In the genomic region with DNA sequence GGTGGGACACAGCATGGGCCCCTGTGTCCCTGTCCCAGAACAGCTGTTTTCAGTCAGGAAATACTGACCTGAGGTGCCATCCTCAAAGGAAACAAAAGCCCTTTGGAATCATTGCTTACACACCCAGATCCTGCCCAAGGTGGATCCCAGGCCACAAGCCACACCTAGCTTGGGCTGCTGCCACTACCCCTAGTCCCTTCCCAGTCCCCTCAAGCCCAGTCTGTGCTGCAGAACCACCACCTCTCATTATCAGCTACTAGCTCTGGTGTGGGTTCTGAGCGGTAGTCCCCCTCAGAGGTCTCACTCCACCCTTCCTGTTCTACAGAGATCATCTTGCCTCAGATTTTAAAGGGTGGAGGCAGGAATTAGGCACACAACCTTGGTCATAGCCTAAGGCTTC, we compare ENCODE assay signal across 19 mouse cellular contexts. TPM values are rescaled to one million over a fixed set of nuclear protein-coding genes. Genes with fewer than 3 reads are reported as not detected.
DNase-seq lines count a peak whose midpoint lies in the region; ATAC-seq and TF ChIP-seq lines count a peak whose summit lies in the region.
"Had no signal": no experiment of that assay in that cellular context is flagged by ENCODE, and none has a peak within 500 bp of the region (broad histone marks: within the 10 kb centered on the region; RNA-seq: fewer than 3 reads in every experiment).

No protein-coding gene starts in this region.

- H3K4me2 ChIP-seq in lung, embryonic 15.5 days = 0 out of 2 replicates have a peak overlapping the region, but pooled peaks have one; percentile 16
- no peak overlapping the region for H3K4me2 ChIP-seq in embryonic facial prominence, embryonic 13.5 days
- H3K4me2 ChIP-seq in liver, postnatal 0 days (ENCODE audit: low read depth, low read length) = no peak overlapping the region
- H3K4me2 ChIP-seq: forebrain, embryonic 12.5 days had no signal

- no peak for TF ChIP-seq EP300 in liver, postnatal 0 days (IDR thresholded peaks at IDR 0.05; ENCODE audit: low read depth)

- H3K9me3 ChIP-seq in lung, embryonic 15.5 days = no peaks in the 10 kb centered on the region
- H3K9me3 ChIP-seq in embryonic facial prominence, embryonic 13.5 days = no peaks in the 10 kb centered on the region
- no peaks in the 10 kb centered on the region for H3K9me3 ChIP-seq in liver, postnatal 0 days (ENCODE audit: low read length)
- H3K9me3 ChIP-seq: forebrain, embryonic 12.5 days had no signal

- DNase-seq in cerebellum, postnatal 14 days = peak; percentile 45 to 52
- no peak for DNase-seq in cerebellum, adult 9-10 months
- DNase-seq in lung, postnatal 4 days = no peak
- no peak for DNase-seq in liver, postnatal 0 days
- DNase-seq in retina, embryonic 14.5 days (ENCODE audit: low spot score) = no peak
- DNase-seq: gastrocnemius, postnatal 10 days; thymus, postnatal 14 days had no signal

- H3K4me3 ChIP-seq in lung, embryonic 15.5 days = no peak overlapping the region
- H3K4me3 ChIP-seq in embryonic facial prominence, embryonic 13.5 days = no peak overlapping the region
- no peak overlapping the region for H3K4me3 ChIP-seq in liver, postnatal 0 days (ENCODE audit: low read depth, low read length)
- H3K4me3 ChIP-seq: forebrain, embryonic 12.5 days had no signal

- no peak overlapping the region for H3K9ac ChIP-seq in lung, embryonic 15.5 days
- 0 out of 2 replicates have a peak overlapping the region, but pooled peaks have one; percentile 6 for H3K9ac ChIP-seq in embryonic facial prominence, embryonic 13.5 days
- H3K9ac ChIP-seq in liver, postnatal 0 days (replicated peaks) = no peak overlapping the region
- H3K9ac ChIP-seq: forebrain, embryonic 12.5 days had no signal

- H3K36me3 ChIP-seq in lung, embryonic 15.5 days = peaks cover 42% of the 10 kb centered on the region
- peaks cover 49% of the 10 kb centered on the region for H3K36me3 ChIP-seq in embryonic facial prominence, embryonic 13.5 days
- peaks cover 21% of the 10 kb centered on the region for H3K36me3 ChIP-seq in liver, postnatal 0 days (replicated peaks; ENCODE audit: insufficient read depth, low read length)

- TF ChIP-seq CTCF in liver, postnatal 0 days (IDR thresholded peaks at IDR 0.05; ENCODE audit: low read depth) = no peak

- H3K27me3 ChIP-seq in lung, embryonic 15.5 days = peaks cover 35% of the 10 kb centered on the region
- peaks cover 42% of the 10 kb centered on the region for H3K27me3 ChIP-seq in embryonic facial prominence, embryonic 13.5 days
- peaks cover 32% of the 10 kb centered on the region for H3K27me3 ChIP-seq in liver, postnatal 0 days (ENCODE audit: insufficient read depth, low read length)

- no peak for ATAC-seq in lung, embryonic 15.5 days (ENCODE audit: borderline replicate concordance, extremely low read depth, low FRiP score, low TSS enrichment)
- no peak for ATAC-seq in embryonic facial prominence, embryonic 13.5 days (ENCODE audit: insufficient number of reproducible peaks, insufficient read depth, low FRiP score, low TSS enrichment, low read depth)
- peak; percentile 64 for ATAC-seq in liver, postnatal 0 days
- ATAC-seq in erythroid progenitor cell, adult 5-6 weeks (replicated peaks; ENCODE audit: low FRiP score, poor library complexity, severe bottlenecking) = no peak
- ATAC-seq: activated CD4-positive, CD25-positive, alpha-beta regulatory T cell, adult 4 months; hindbrain, embryonic 16.5 days had no signal

- H3K27ac ChIP-seq in lung, embryonic 15.5 days = peak overlapping the region; percentile 79
- H3K27ac ChIP-seq in embryonic facial prominence, embryonic 13.5 days = peak overlapping the region; percentile 76
- 0 out of 2 replicates have a peak overlapping the region, but pooled peaks have one; percentile 5 for H3K27ac ChIP-seq in liver, postnatal 0 days (ENCODE audit: low read depth)
- H3K27ac ChIP-seq: forebrain, embryonic 12.5 days had no signal

- peaks cover 42% of the 10 kb centered on the region for H3K4me1 ChIP-seq in lung, embryonic 15.5 days
- peaks cover 29% of the 10 kb centered on the region for H3K4me1 ChIP-seq in embryonic facial prominence, embryonic 13.5 days
- H3K4me1 ChIP-seq in liver, postnatal 0 days (ENCODE audit: insufficient read depth) = peaks cover 4% of the 10 kb centered on the region; the same call in 1 of the 2 replicates

- 58% methylated on average over 1 of the region's 1 CpGs for WGBS in lung, embryonic 15.5 days
- 67% methylated on average over 1 of the region's 1 CpGs for WGBS in embryonic facial prominence, embryonic 13.5 days
- WGBS in liver, postnatal 0 days (ENCODE audit: insufficient replicate concordance) = 42% methylated on average over 1 of the region's 1 CpGs

RNA-seq across cellular contexts. Expression of a gene that starts 1.6 kb away (rescaled TPM):
- not detected in 2 replicates for polyA plus RNA-seq in lung, embryonic 15.5 days (2015; fragmentation: Nextera tagmentation; extraction: Ambion mirVana)
- polyA plus RNA-seq in embryonic facial prominence, embryonic 13.5 days (2015; fragmentation: Nextera tagmentation; extraction: Ambion mirVana) = not detected in 2 replicates
- not detected in 2 replicates for polyA plus RNA-seq in liver, postnatal 0 days (2015; fragmentation: Nextera tagmentation; extraction: Ambion mirVana)
- not detected in 2 replicates for total RNA-seq in erythroid progenitor cell, adult 5-6 weeks (2015; ENCODE audit: low replicate concordance)
- total RNA-seq in erythroid progenitor cell, adult 5-6 weeks (2017; ENCODE audit: low replicate concordance) = not detected in 2 replicates
- total RNA-seq: ES-E14; gastrocnemius, postnatal 10 days; layer of hippocampus, adult 18-20 months; left cerebral cortex, postnatal 14 days; megakaryocyte, adult 5-6 weeks; monocyte, adult 5-6 weeks had no signal
- polyA plus RNA-seq: activated CD4-positive, CD25-positive, alpha-beta regulatory T cell, adult 4 months; forebrain, embryonic 12.5 days; heart, embryonic 14.5 days; hindbrain, embryonic 16.5 days had no signal

RNA-seq across cellular contexts. Expression of a gene that starts 3.4 kb away (rescaled TPM):
- 3.4 and 4.5 TPM in 2 replicates for polyA plus RNA-seq in lung, embryonic 15.5 days (2015; fragmentation: Nextera tagmentation; extraction: Ambion mirVana)
- polyA plus RNA-seq in embryonic facial prominence, embryonic 13.5 days (2015; fragmentation: Nextera tagmentation; extraction: Ambion mirVana) = 0.22 TPM in 2 replicates
- polyA plus RNA-seq in liver, postnatal 0 days (2015; fragmentation: Nextera tagmentation; extraction: Ambion mirVana) = not detected in 2 replicates
- not detected in 2 replicates for total RNA-seq in erythroid progenitor cell, adult 5-6 weeks (2015; ENCODE audit: low replicate concordance)
- total RNA-seq in erythroid progenitor cell, adult 5-6 weeks (2017; ENCODE audit: low replicate concordance) = not detected in 2 replicates
- total RNA-seq: ES-E14; layer of hippocampus, adult 18-20 months; left cerebral cortex, postnatal 14 days; megakaryocyte, adult 5-6 weeks; monocyte, adult 5-6 weeks had no signal
- polyA plus RNA-seq: activated CD4-positive, CD25-positive, alpha-beta regulatory T cell, adult 4 months; forebrain, embryonic 12.5 days; heart, embryonic 14.5 days had no signal

RNA-seq across cellular contexts. Expression of a gene that starts 14.0 kb away (rescaled TPM):
- 132 and 136 TPM in 2 replicates for polyA plus RNA-seq in lung, embryonic 15.5 days (2015; fragmentation: Nextera tagmentation; extraction: Ambion mirVana)
- polyA plus RNA-seq in embryonic facial prominence, embryonic 13.5 days (2015; fragmentation: Nextera tagmentation; extraction: Ambion mirVana) = 137 and 143 TPM in 2 replicates
- polyA plus RNA-seq in liver, postnatal 0 days (2015; fragmentation: Nextera tagmentation; extraction: Ambion mirVana) = 19.8 and 22.8 TPM in 2 replicates
- 34.6 and 55.8 TPM in 2 replicates for total RNA-seq in erythroid progenitor cell, adult 5-6 weeks (2015; ENCODE audit: low replicate concordance)
- 29.7 and 40.0 TPM in 2 replicates for total RNA-seq in erythroid progenitor cell, adult 5-6 weeks (2017; ENCODE audit: low replicate concordance)

RNA-seq across cellular contexts. Expression of a gene that starts 14.1 kb away (rescaled TPM):
- polyA plus RNA-seq in lung, embryonic 15.5 days (2015; fragmentation: Nextera tagmentation; extraction: Ambion mirVana) = 229 and 239 TPM in 2 replicates
- polyA plus RNA-seq in embryonic facial prominence, embryonic 13.5 days (2015; fragmentation: Nextera tagmentation; extraction: Ambion mirVana) = 231 and 246 TPM in 2 replicates
- polyA plus RNA-seq in liver, postnatal 0 days (2015; fragmentation: Nextera tagmentation; extraction: Ambion mirVana) = 77.2 and 81.7 TPM in 2 replicates
- 114 and 128 TPM in 2 replicates for total RNA-seq in erythroid progenitor cell, adult 5-6 weeks (2015; ENCODE audit: low replicate concordance)
- total RNA-seq in erythroid progenitor cell, adult 5-6 weeks (2017; ENCODE audit: low replicate concordance) = 46.2 and 81.0 TPM in 2 replicates

RNA-seq across cellular contexts. Expression of a gene that starts 23.9 kb away (rescaled TPM):
- 6.7 and 8.7 TPM in 2 replicates for polyA plus RNA-seq in lung, embryonic 15.5 days (2015; fragmentation: Nextera tagmentation; extraction: Ambion mirVana)
- polyA plus RNA-seq in embryonic facial prominence, embryonic 13.5 days (2015; fragmentation: Nextera tagmentation; extraction: Ambion mirVana) = 7.5 and 8.2 TPM in 2 replicates
- 5.3 TPM in 2 replicates for polyA plus RNA-seq in liver, postnatal 0 days (2015; fragmentation: Nextera tagmentation; extraction: Ambion mirVana)
- 1.1 TPM in 1 of 2 replicates, not detected in the other for total RNA-seq in erythroid progenitor cell, adult 5-6 weeks (2015; ENCODE audit: low replicate concordance)
- total RNA-seq in erythroid progenitor cell, adult 5-6 weeks (2017; ENCODE audit: low replicate concordance) = 1.0 and 2.2 TPM in 2 replicates

Comparison
In these comparisons a context has a peak if more than half of its experiments do, and no peak if none do; other contexts are left out.
1. DNase-seq: peak in cerebellum, postnatal 14 days (2 of 2); none in cerebellum, adult 9-10 months (single experiment), lung, postnatal 4 days (0 of 2), liver, postnatal 0 days (single experiment) and retina, embryonic 14.5 days (single experiment).
2. H3K27ac ChIP-seq: peak in every context shown above with its lines; median percentile 79 in lung, embryonic 15.5 days; 76 in embryonic facial prominence, embryonic 13.5 days; 5 in liver, postnatal 0 days.